Mouse (Mus musculus) heart, postnatal 0 days (tissue): ENCODE results near the gene Nxph1.

Experiments
- CTCF ChIP-seq: IDR thresholded peaks from 2 replicates; pipeline ENCODE4 v1.5.1; 2016; ENCODE audit warnings: antibody characterized with exemption, control low read depth, low read depth
- EP300 ChIP-seq: IDR thresholded peaks from 2 replicates; pipeline ENCODE4 v1.6.1; 2016; ENCODE audit warnings: antibody characterized with exemption, low read depth

GRCm38 (mm10) chr6:9069913-9070312, 121.7 kb downstream of the Nxph1 start:
- no peak for TF ChIP-seq EP300
- no peak for TF ChIP-seq CTCF
